Mouse (Mus musculus) frontal cortex, postnatal 36 days (tissue): Measurements from ENCODE around the gene Stpg1.

Source experiments
- DNase-seq, 2 experiments: peaks; one replicate each; pipeline ENCODE4 v3.0.0; 2022; ENCODE audit warnings: low spot score in 2 of 2

Stpg1 gene

GRCm38 (mm10) chr4:135513865-135514264, 19.3 kb downstream of the Stpg1 start:
- DNase-seq = no peak

- DNase-seq = no peak
Observed at GRCm38 (mm10) chr4:135514925-135515324, 20.3 kb downstream of the Stpg1 start.

- DNase-seq = peak in 1 of 2 experiments; percentile 32
Observed at GRCm38 (mm10) chr4:135516351-135517316, 22.0 kb downstream of the Stpg1 start.

GRCm38 (mm10) chr4:135518135-135518534, 23.5 kb downstream of the Stpg1 start:
- no peak for DNase-seq

GRCm38 (mm10) chr4:135520421-135520820, 25.8 kb downstream of the Stpg1 start:
- DNase-seq = no peak

GRCm38 (mm10) chr4:135523939-135524338, 29.3 kb downstream of the Stpg1 start:
- no peak for DNase-seq

- DNase-seq = no peak
Observed at GRCm38 (mm10) chr4:135525057-135525456, 30.5 kb downstream of the Stpg1 start.

GRCm38 (mm10) chr4:135526039-135526710, 31.6 kb downstream of the Stpg1 start:
- no peak for DNase-seq

GRCm38 (mm10) chr4:135530270-135530669, 35.7 kb downstream of the Stpg1 start:
- DNase-seq = no peak

GRCm38 (mm10) chr4:135531236-135531635, 36.6 kb downstream of the Stpg1 start:
- peak; percentile 65 to 72 for DNase-seq

GRCm38 (mm10) chr4:135531771-135532613, 37.4 kb downstream of the Stpg1 start:
- no peak for DNase-seq

- no peak for DNase-seq
Observed at GRCm38 (mm10) chr4:135533001-135533400, 38.4 kb downstream of the Stpg1 start.

- DNase-seq = no peak
Observed at GRCm38 (mm10) chr4:135535021-135535420, 40.4 kb downstream of the Stpg1 start.

- no peak for DNase-seq
Observed at GRCm38 (mm10) chr4:135539056-135539455, 44.5 kb downstream of the Stpg1 start.

GRCm38 (mm10) chr4:135540057-135540456, 45.5 kb downstream of the Stpg1 start:
- no peak for DNase-seq

- DNase-seq = no peak
Observed at GRCm38 (mm10) chr4:135544284-135544683, 49.7 kb downstream of the Stpg1 start.

- DNase-seq = no peak
Observed at GRCm38 (mm10) chr4:135545080-135545511, 50.5 kb downstream of the Stpg1 start.

- DNase-seq = no peak
Observed at GRCm38 (mm10) chr4:135546008-135546407, 51.4 kb downstream of the Stpg1 start.

GRCm38 (mm10) chr4:135546793-135547192, 52.2 kb downstream of the Stpg1 start:
- no peak for DNase-seq

- no peak for DNase-seq
Observed at GRCm38 (mm10) chr4:135547551-135547950, 53.0 kb downstream of the Stpg1 start.

- no peak for DNase-seq
Observed at GRCm38 (mm10) chr4:135548108-135548507, 53.5 kb downstream of the Stpg1 start.
